Mouse (Mus musculus) testis, adult 10 weeks (tissue): ENCODE measurements around the gene Pithd1. TPM values are rescaled to one million over a fixed set of nuclear protein-coding genes. Genes with fewer than 3 reads are reported as not detected.

Experiments
- polyA plus RNA-seq: library from polyadenylated mRNA; stranded (reverse); fragments of 350-450 nt; fragmentation: Illumina TruSeq; extraction: RNeasy Lipid Tissue Mini Kit (QIAGEN cat#74804); gene quantifications from one replicate; pipeline ENCODE4 v1.2.3, GENCODE M21; 2014; ENCODE audit warnings: low read depth, low replicate concordance

Gene Pithd1
- 63.0 TPM for polyA plus RNA-seq

GRCm38 (mm10) chr4:135986943-135987710 is at the start of gene Pithd1:
Gene Pithd1 (minus strand): TSS chr4:135987264.

GRCm38 (mm10) chr4:136021549-136022047 is 34.5 kb upstream of the Pithd1 start, which contains the start of gene Eloa:
Gene Eloa (minus strand): TSS chr4:136021763.

GRCm38 (mm10) chr4:135972556-135972906 is 14.5 kb downstream of the Pithd1 start, which contains the start of gene Lypla2:
Gene Lypla2 (minus strand): TSS chr4:135972626.

GRCm38 (mm10) chr4:135963457-135964193 is 23.4 kb downstream of the Pithd1 start, which contains the start of gene Gale:
Gene Gale (plus strand): TSS chr4:135963727.

GRCm38 (mm10) chr4:135946278-135946658 is 40.8 kb downstream of the Pithd1 start, which contains the start of gene Hmgcl:
Gene Hmgcl (plus strand): TSS chr4:135946448.

Other genes with a start within 250 kb of the Pithd1 start
- gene Myom3, start 227.5 kb downstream of the Pithd1 start, polyA plus RNA-seq, result 0.45 TPM
- 290 TPM for gene Srsf10, start 131.5 kb downstream of the Pithd1 start, polyA plus RNA-seq
- 69.3 TPM for gene Pnrc2, start 113.4 kb downstream of the Pithd1 start, polyA plus RNA-seq
- gene Cnr2, start 91.9 kb downstream of the Pithd1 start, polyA plus RNA-seq, result 0.22 TPM
- gene Fuca1, start 66.5 kb downstream of the Pithd1 start, polyA plus RNA-seq, result 30.9 TPM
- gene Hmgcl, start 40.8 kb downstream of the Pithd1 start, polyA plus RNA-seq, result 1.6 TPM
- gene Gale, start 23.5 kb downstream of the Pithd1 start, polyA plus RNA-seq, result not detected
- 0.25 TPM for gene Lypla2, start 14.6 kb downstream of the Pithd1 start, polyA plus RNA-seq
- 23.1 TPM for gene Eloa, start 34.5 kb upstream of the Pithd1 start, polyA plus RNA-seq
- gene Rpl11, start 66.2 kb upstream of the Pithd1 start, polyA plus RNA-seq, result 175 TPM
- gene Id3, start 156.2 kb upstream of the Pithd1 start, polyA plus RNA-seq, result not detected
- 0.27 TPM for gene E2f2, start 185.1 kb upstream of the Pithd1 start, polyA plus RNA-seq
- gene Asap3, start 219.1 kb upstream of the Pithd1 start, polyA plus RNA-seq, result 0.35 TPM